Mouse (Mus musculus): Measurements from ENCODE around the gene Ykt6. TPM values are rescaled to one million over a fixed set of nuclear protein-coding genes. Genes with fewer than 3 reads are reported as not detected.

The Ykt6 gene
- polyA plus RNA-seq, 1 experiment, result 30.8 TPM

DNA sequence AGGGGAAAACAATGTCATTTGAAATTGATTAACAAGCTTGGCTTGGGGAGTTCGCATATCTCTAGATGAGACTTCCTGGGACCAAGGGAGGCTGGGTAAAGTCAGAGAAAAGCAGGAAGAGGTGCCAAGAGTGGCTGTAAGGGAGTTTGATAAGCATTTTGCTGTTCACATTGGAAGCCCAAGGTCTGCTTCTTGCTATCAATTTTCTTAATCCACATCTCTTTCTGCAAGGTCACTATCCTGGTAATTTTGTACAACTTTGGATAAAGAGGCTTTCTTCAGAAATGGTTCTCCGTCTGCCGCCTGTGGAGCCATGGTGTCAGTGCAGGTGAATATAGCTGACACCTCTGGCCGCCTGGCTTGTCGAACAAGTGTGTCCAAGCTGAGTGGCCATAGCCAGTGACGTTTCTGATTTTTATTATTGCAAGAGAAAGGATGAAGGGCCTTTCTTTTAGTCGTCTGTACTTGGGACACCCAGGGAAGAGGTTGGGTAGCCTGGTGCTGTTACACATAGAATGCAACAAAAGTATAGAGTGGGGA lies 458 bp upstream of the Ykt6 start:
- Histone ChIP-seq H3K27ac (ENCODE audit: control insufficient read depth, insufficient read depth, low read depth, low read length, poor library complexity) (peak overlapping the region; percentile 95), H3K4me3 (replicated peaks; ENCODE audit: control insufficient read depth, low read depth, low read length) (peak overlapping the region; percentile 98), H3K4me1 (ENCODE audit: control insufficient read depth, insufficient read depth, low read length) (peaks cover 2% of the 10 kb centered on the region; the same call in 1 of the 2 replicates)
- WGBS, result 3% methylated on average over 7 of the region's 7 CpGs
- TF ChIP-seq POLR2A (IDR thresholded peaks at IDR 0.05; ENCODE audit: borderline replicate concordance, control insufficient read depth, low read depth, low read length) (no peak), CTCF (IDR thresholded peaks at IDR 0.05; ENCODE audit: control insufficient read depth, insufficient read depth, low read length) (0 out of 2 replicates have a peak, but pooled peaks have one; percentile 14)

DNA sequence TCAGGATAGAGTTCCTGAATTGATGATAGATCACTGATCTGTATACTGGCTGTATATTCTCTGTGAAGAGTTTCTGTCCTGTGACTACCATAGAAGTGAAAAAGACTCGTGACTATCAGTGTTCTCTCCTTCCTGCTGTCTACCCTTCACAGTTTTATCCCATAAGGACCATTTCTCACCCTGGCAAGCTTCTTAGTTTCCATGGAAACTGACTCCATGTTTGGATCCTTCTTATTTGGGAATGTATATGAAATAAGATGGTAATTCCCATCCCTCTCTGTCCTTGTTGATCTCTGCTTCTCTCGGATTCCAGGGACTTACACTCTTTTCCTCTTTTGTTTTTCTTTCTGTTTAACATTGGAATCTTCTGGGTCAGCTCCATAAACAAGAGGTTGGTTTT lies 4.6 kb downstream of the Ykt6 start:
- WGBS, result 72% methylated on average over 2 of the region's 2 CpGs
- Histone ChIP-seq H3K4me3 (replicated peaks; ENCODE audit: control insufficient read depth, low read depth, low read length) (no peak overlapping the region), H3K27ac (ENCODE audit: control insufficient read depth, insufficient read depth, low read depth, low read length, poor library complexity) (no peak overlapping the region), H3K4me1 (ENCODE audit: control insufficient read depth, insufficient read depth, low read length) (no peaks in the 10 kb centered on the region)
- TF ChIP-seq CTCF (IDR thresholded peaks at IDR 0.05; ENCODE audit: control insufficient read depth, insufficient read depth, low read length) (no peak), POLR2A (IDR thresholded peaks at IDR 0.05; ENCODE audit: borderline replicate concordance, control insufficient read depth, low read depth, low read length) (no peak)

DNA sequence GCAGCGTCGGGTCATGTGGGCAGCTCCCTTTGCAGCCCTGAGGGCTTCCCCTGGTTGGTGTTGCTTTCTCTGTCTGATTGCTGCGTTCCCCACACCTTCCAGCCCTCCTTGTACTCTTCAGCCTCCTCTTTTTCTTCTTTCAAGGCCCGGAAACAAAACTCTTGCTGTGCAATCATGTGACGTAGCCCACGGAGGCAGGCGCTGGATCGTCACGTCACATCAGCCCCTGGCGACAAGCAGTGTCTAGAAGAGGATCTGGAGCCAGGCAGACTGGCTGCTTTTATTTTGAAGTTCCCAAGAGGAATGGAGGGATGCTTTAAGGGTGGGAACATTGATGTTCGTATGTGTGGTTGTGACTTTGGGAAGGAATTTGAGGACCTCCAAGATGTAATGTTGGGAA lies 10.4 kb downstream of the Ykt6 start:
- WGBS, result 91% methylated on average over 11 of the region's 11 CpGs

DNA sequence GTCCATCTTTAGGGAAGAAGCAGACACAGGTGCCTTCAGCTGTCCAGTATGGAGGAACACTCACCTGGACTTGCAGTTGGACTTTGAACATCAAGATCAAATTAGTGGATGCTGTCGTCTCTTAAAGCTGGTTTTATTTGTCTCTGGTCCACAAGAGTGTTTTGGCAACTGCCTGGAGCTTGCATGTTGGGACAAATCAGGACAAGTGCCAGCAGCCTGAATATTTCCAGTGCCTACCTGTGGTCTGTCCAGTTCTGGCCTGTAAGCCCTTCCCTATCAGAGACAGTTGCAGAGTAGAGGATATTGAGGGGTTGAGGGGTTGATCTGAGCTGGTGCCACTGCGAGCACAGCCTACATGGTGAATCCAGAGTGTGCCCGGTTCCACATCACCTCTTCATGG lies 11.3 kb downstream of the Ykt6 start:
- TF ChIP-seq POLR2A (IDR thresholded peaks at IDR 0.05; ENCODE audit: borderline replicate concordance, control insufficient read depth, low read depth, low read length) (no peak), CTCF (IDR thresholded peaks at IDR 0.05; ENCODE audit: control insufficient read depth, insufficient read depth, low read length) (no peak)
- WGBS, result 87% methylated on average over 3 of the region's 3 CpGs
- H3K4me3 ChIP-seq (replicated peaks; ENCODE audit: control insufficient read depth, low read depth, low read length), result no peak overlapping the region
- H3K4me1 ChIP-seq (ENCODE audit: control insufficient read depth, insufficient read depth, low read length), result no peaks in the 10 kb centered on the region
- H3K27ac ChIP-seq (ENCODE audit: control insufficient read depth, insufficient read depth, low read depth, low read length, poor library complexity), result no peak overlapping the region

More for the DNA sequence above, 10.4 kb downstream of the Ykt6 start:
- no peak overlapping the region for H3K4me3 ChIP-seq (replicated peaks; ENCODE audit: control insufficient read depth, low read depth, low read length)
- H3K27ac ChIP-seq (ENCODE audit: control insufficient read depth, insufficient read depth, low read depth, low read length, poor library complexity), result no peak overlapping the region
- H3K4me1 ChIP-seq (ENCODE audit: control insufficient read depth, insufficient read depth, low read length), result no peaks in the 10 kb centered on the region
- no peak for TF ChIP-seq POLR2A (IDR thresholded peaks at IDR 0.05; ENCODE audit: borderline replicate concordance, control insufficient read depth, low read depth, low read length)
- no peak for TF ChIP-seq CTCF (IDR thresholded peaks at IDR 0.05; ENCODE audit: control insufficient read depth, insufficient read depth, low read length)

DNA sequence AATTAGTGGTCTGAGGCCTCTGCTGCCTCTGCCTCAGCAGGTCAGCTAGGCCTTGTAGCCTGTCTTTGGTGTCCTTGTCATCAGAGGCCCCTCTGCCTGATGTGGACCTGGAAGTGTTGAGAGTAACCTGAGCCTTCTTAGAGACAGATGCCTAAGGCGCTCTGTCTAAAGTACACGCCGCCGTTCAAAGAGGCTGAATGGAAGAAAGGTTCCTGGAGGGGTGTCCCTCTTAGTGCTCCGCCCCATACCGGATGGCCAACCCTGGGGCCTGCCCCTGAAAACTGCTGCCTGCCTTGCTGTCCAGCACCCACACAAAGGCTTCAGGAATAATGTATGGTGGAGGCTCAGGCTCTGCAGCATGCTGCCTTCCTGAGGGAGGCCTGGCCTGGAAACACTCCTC lies 12.7 kb downstream of the Ykt6 start:
- H3K27ac ChIP-seq (ENCODE audit: control insufficient read depth, insufficient read depth, low read depth, low read length, poor library complexity), result no peak overlapping the region
- no peak for TF ChIP-seq CTCF (IDR thresholded peaks at IDR 0.05; ENCODE audit: control insufficient read depth, insufficient read depth, low read length)
- TF ChIP-seq POLR2A (IDR thresholded peaks at IDR 0.05; ENCODE audit: borderline replicate concordance, control insufficient read depth, low read depth, low read length), result no peak
- H3K4me1 ChIP-seq (ENCODE audit: control insufficient read depth, insufficient read depth, low read length), result no peaks in the 10 kb centered on the region
- WGBS, result 95% methylated on average over 6 of the region's 6 CpGs
- H3K4me3 ChIP-seq (replicated peaks; ENCODE audit: control insufficient read depth, low read depth, low read length), result no peak overlapping the region

DNA sequence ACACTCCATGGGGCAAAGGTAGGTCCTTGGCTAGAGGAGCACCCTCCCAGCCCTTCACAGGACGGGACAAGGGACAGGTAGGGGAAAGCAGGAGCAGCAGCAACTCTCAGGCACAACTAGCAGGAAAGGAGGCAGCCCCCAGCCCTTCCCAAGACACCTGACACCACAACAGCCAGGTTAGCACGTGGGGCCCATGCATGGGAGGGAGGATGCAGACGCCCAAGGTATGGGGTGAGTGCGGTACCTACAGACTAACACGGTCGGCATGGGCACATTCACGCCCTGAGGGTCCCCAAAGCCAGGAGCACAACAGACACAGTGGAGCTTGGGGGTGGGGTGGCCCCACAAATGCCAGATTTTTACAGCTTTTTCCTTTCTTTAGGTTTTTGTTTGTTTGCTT lies 15.7 kb downstream of the Ykt6 start:
- 81% methylated on average over 7 of the region's 7 CpGs for WGBS

DNA sequence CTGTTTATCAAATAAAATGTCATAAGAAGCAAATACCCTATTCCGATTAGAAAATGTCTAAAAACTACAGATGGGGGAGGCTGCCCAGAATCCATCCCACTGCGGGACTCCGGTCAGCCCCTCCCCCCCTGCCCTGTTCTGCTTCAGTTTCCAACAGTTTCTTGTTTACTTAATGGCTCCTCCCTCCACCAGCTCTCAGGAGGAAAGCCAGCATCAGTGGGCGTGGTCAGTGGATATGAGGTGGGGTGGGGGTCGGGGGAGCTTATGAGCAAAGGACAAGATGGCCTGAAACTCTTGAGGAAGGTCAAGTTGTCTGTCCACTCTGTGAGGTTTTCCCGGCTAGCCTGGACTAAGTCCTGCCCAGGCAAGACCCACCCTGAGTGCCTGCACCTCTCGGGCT lies 17.7 kb downstream of the Ykt6 start:
- WGBS, result 72% methylated on average over 7 of the region's 7 CpGs
- TF ChIP-seq POLR2A (IDR thresholded peaks at IDR 0.05; ENCODE audit: borderline replicate concordance, control insufficient read depth, low read depth, low read length) (no peak), CTCF (IDR thresholded peaks at IDR 0.05; ENCODE audit: control insufficient read depth, insufficient read depth, low read length) (no peak)
- Histone ChIP-seq H3K4me1 (ENCODE audit: control insufficient read depth, insufficient read depth, low read length) (no peaks in the 10 kb centered on the region), H3K4me3 (replicated peaks; ENCODE audit: control insufficient read depth, low read depth, low read length) (no peak overlapping the region), H3K27ac (ENCODE audit: control insufficient read depth, insufficient read depth, low read depth, low read length, poor library complexity) (no peak overlapping the region)

More for the DNA sequence above, 15.7 kb downstream of the Ykt6 start:
- TF ChIP-seq POLR2A (IDR thresholded peaks at IDR 0.05; ENCODE audit: borderline replicate concordance, control insufficient read depth, low read depth, low read length) (no peak), CTCF (IDR thresholded peaks at IDR 0.05; ENCODE audit: control insufficient read depth, insufficient read depth, low read length) (no peak)
- H3K4me1 ChIP-seq (ENCODE audit: control insufficient read depth, insufficient read depth, low read length), result no peaks in the 10 kb centered on the region
- H3K4me3 ChIP-seq (replicated peaks; ENCODE audit: control insufficient read depth, low read depth, low read length), result no peak overlapping the region
- no peak overlapping the region for H3K27ac ChIP-seq (ENCODE audit: control insufficient read depth, insufficient read depth, low read depth, low read length, poor library complexity)

DNA sequence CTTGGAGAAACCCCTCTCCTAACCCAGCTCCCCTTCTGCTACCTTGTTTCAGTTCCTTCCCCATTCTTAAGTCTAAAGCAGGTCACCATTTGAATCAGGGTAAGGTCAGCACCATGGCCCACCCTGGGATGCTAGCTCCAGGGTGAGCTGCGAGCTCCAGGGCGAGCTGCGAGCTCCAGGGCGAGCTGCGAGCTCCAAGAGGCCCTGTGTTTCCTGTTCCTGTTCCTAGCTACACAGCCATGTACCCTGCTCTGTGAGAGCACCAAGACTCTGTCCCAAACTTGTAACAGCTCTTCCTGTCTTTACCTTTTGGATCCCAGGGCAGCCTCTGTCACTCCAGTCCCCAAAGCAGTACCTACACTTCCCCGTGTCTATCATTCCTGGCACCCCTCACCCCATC lies 18.6 kb downstream of the Ykt6 start:
- Histone ChIP-seq H3K4me3 (replicated peaks; ENCODE audit: control insufficient read depth, low read depth, low read length) (no peak overlapping the region), H3K27ac (ENCODE audit: control insufficient read depth, insufficient read depth, low read depth, low read length, poor library complexity) (no peak overlapping the region), H3K4me1 (ENCODE audit: control insufficient read depth, insufficient read depth, low read length) (no peaks in the 10 kb centered on the region)
- 11% methylated on average over 6 of the region's 6 CpGs for WGBS
- no peak for TF ChIP-seq POLR2A (IDR thresholded peaks at IDR 0.05; ENCODE audit: borderline replicate concordance, control insufficient read depth, low read depth, low read length)
- TF ChIP-seq CTCF (IDR thresholded peaks at IDR 0.05; ENCODE audit: control insufficient read depth, insufficient read depth, low read length), result no peak

DNA sequence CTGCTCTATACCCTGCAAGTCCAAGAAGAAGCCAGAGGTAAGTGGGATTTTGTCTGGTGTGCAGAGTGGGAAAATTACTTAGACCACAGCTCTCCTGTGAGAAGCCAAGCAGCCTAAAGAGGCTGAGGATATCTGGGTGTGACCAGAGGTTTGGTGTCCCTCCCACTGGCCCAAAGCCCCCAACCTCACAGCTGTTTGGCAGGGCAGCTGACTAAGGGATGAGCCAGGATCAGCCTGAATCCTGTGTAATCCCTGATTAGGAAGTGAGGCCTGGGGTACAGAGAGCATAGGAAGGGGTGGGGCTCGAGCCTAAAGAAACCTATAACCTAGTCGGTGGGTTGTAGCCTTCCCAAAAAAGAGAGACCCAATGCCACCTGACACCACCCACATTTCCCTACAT lies 19.6 kb downstream of the Ykt6 start:
- no peak overlapping the region for H3K4me3 ChIP-seq (replicated peaks; ENCODE audit: control insufficient read depth, low read depth, low read length)
- no peaks in the 10 kb centered on the region for H3K4me1 ChIP-seq (ENCODE audit: control insufficient read depth, insufficient read depth, low read length)
- TF ChIP-seq POLR2A (IDR thresholded peaks at IDR 0.05; ENCODE audit: borderline replicate concordance, control insufficient read depth, low read depth, low read length) (no peak), CTCF (IDR thresholded peaks at IDR 0.05; ENCODE audit: control insufficient read depth, insufficient read depth, low read length) (no peak)
- H3K27ac ChIP-seq (ENCODE audit: control insufficient read depth, insufficient read depth, low read depth, low read length, poor library complexity), result no peak overlapping the region
- 83% methylated on average over 2 of the region's 2 CpGs for WGBS

Measured in bone marrow, adult 2 months (tissue).